Mouse (Mus musculus) right cerebral cortex, adult 18-20 months (tissue): Measurements from ENCODE around the gene Asnsd1.
"Not testable (repeated sequence)": the region's sequence is repeated elsewhere in the genome, so short reads cannot be mapped to it uniquely, and the experiment has no call there.

Source experiments
- DNase-seq: peaks from one replicate; pipeline ENCODE4 v3.0.0; 2022; ENCODE audit warnings: mixed read lengths

The Asnsd1 gene

DNA sequence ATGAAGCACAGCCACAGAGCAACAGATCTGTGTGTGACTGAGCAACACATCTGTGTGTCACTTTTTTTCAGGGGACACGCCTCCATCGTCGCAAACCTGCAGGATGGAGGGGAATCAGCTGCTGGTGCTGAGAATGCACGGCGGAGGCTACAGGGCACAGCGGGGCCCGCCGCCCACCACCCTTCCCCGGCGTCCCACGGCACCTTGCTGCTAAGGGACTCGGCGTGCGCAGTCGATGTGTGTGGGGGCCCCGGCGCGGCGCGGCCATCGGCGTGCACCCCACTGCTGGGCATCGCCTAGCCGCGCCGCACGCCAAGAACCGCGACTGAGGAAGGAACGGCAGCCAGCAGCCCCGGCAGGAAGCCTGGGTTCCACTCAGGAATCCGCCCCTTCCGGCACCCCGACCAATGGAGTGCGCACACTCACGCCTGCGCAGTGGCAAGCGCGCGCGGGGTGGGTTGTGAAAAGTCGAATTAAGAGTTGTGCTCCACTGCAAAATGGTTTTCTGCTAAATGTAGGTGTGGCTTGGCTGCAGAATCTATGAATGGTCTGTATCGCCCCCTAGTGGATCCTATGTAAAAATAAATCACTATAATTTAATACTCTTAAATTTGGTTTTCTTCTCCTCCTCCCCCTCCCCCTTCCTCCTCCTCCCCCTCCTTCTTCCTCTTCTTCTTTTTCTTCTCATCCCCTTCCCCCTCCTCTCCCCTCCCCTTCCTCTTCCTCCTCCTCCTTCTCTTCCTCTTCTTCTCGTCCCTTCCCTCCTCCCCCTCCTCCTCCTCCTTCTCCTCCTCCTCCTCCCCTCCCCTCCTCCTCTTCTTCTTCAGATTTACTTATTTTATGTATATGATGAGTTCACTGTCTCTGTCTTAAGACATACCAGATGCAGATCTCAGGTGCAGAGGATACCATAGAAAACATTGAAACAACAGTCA, at the start of gene Asnsd1, which contains the start of the genes Asdurf and Gm28551:
Gene Asnsd1 (minus strand): TSS at position 426 of the 935 bp plus-strand sequence.
Gene Asdurf (minus strand): TSS at position 293 of the 935 bp plus-strand sequence.
Gene Gm28551 (minus strand): TSS at position 341 of the 935 bp plus-strand sequence.
- peak; percentile 97 for DNase-seq

DNA sequence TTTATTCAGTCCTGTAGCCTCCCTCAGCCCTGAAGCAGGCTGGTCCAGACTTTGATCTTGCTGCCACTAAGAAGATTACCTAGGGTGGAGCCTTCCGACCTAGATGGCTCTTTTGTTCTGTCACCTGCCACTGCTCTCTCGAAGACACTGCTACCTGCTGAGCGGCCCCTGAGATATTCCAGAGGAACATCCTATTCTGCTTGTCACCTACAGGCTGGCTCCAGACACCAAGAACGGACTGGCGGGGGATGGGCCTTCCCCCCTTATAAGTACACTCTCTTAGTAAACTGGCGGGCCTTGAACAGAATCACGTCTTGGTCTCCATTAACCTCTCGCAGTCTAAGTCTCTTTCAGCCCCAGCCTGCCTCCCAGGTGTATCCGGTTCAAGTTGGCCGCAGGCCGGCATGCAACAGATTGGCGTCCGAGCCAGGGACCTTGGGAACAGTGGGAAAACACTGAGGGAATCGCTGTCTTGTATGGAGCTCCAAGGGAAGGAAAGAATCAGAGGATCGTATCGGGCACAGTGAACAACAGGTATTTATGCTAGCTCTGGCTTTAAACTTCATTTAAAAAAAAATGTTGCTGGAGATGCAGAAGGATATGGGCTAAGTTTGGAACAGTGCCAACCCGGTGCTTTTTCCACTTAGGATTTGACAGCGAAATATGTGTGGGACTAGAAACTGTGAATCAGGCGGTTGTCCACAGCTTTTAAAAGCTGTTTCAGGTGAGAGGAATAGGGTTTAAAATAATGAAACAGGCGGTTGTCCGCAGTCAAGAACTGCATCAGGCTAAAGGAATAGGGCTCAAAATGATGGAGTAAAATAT, 41.6 kb upstream of the Asnsd1 start:
- peak; percentile 21 for DNase-seq

DNA sequence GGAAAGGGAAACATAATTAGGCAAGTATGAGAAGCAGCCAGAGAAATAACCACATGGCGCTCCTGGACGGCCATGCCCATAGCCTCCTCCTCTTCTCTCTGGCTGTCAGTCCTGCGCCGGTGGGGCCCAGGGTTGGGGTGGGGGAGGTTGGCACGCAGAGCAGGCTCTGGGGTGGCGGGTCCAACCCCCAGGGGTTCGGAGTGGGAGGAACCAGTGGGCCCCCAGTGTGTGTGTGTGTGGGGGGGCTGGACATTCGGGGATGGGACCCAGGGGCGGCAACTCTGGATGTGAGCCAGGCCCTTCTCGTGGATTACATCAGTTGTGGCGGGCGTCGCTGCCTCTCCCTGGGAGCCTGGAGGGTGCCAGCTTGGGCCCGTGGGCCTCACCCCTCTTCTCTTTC, 36.2 kb upstream of the Asnsd1 start:
- DNase-seq: no peak

DNA sequence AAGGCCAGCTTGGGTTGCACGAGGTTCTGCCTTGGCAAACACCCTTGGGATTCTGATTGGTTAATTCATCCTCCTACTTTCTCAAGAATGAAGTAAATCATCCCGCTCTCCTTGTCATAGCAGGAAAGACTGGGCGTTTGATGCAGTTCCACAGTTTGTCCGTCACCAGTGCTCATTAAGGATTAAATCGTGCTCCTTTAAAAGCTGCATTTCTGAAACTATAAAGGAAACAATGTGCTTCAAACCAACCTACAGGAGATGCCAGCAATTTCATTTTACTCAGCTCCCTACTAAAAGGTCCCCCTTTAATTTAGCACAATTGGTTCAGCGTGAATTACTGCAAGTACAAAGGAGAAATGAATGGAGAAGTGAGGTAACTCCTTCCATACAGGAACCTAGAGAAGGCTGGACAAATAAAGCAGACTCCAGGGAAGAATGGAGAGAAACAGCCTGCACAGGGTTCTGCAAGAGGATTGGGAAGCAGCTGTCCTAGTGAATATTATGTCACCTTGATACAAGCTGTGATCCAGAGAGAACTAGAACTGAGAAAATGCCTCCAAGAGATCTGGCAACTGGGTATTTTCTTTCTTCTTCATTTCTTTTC, 31.6 kb upstream of the Asnsd1 start:
- DNase-seq: no peak

DNA sequence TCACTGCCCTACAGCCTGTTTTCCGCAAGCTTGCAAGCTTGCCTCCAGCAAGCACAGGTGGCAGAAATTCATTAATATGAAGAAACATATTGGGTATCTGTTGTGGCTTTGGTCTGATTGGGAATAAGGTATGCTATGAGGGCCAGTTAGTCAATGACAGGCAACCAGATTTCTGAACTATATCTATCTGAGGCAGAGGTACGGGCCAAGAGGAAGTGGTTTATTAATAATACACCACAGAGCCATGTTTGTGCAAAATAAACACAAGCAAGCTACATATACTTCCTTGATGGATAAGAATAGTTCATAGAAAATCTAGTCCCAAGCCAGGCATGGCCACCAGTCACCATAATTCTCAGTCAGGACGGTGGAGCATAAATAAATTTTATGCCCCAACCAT, 25.2 kb upstream of the Asnsd1 start:
- DNase-seq: no peak

DNA sequence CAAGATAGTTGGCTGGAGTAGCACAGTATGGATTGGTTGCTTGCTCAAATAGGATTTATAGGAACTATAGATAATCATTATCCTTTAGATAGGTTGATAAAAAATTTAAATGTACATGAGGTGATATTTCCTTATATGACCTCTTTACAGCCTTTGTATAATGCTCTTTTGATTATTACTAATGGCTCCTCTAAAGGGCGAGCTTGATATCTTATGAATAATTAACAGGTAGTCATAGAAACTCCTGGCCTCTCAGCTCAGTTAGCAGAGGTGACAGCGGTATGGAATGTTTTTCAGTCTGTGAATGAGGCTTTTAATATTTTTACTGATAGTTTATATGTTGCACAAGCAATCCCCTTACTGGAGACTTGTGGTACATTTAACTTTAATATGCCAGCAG, 23.4 kb upstream of the Asnsd1 start:
- not testable (repeated sequence) for DNase-seq

DNA sequence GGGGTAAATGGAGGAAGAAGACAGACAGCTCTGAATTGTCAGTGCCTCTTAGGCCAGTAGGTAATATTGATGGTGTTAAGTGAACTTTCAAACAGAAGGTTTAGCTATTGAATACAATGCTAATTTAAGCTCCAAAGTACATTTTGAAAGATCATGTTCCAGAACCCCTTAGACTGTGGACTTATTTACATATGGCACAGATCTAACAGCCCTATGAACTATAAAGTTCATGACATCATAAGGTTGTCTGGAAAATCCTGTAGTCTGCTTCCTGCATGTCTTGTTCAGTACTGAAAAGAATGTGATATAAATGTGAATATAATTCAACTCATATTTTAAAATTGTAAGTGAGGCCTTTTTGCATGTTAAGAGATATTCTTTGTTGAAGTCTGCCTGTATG, 6.4 kb upstream of the Asnsd1 start:
- DNase-seq: no peak

DNA sequence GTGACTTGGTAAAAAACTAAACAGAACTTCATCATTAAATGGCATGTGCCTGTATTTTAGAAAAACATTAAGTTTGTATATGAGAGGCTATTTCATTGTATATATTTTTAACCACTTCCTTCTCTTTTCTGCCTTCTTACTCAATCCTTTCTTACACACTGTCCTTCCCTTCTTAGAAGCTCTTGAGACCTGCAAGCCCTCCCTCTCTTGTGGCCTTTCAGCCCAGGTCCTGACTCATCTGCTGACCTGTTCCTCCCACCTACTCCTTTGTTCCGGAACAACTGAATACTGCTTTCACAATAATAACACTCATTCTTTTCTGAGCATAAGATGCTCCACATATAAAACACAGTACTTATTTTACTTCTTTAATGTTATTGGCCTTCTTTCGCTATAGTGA, 11.5 kb downstream of the Asnsd1 start:
- DNase-seq: no peak

DNA sequence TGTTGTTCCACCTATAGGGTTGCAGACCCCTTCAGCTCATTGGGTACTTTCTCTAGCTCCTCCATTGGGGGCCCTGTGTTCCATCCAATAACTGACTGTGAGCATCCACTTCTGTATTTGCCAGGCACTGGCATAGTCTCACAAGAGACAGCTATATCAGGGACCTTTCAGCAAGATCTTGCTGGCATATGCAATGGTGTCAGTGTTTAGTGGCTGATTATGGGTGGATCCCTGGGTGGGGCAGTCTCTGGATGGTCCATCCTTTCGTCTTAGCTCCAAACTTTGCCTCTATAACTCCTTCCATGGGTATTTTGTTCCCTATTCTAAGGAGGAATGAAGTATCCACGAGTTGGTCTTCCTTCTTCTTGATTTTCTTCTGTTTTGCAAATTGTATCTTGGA, 15.1 kb downstream of the Asnsd1 start:
- not testable (repeated sequence) for DNase-seq

DNA sequence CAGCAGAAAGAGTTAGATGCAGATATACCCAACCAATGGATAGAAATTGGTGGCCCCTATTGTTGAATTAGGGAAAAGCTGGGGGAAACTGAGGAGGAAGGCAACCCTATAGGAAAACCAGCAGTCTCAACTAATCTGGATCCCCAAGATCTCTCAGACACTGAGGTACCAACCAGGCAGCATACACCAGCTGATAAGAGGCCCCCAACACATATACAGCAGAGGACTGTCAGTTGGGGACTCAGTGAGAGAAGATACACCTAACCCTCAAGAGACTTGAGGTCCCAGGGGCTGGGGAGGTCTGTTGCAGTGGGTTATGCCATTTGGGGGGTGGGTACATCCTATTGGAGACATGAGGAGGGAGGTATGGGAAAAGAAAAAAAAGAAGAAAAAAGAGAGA, 17.1 kb downstream of the Asnsd1 start:
- no peak for DNase-seq

DNA sequence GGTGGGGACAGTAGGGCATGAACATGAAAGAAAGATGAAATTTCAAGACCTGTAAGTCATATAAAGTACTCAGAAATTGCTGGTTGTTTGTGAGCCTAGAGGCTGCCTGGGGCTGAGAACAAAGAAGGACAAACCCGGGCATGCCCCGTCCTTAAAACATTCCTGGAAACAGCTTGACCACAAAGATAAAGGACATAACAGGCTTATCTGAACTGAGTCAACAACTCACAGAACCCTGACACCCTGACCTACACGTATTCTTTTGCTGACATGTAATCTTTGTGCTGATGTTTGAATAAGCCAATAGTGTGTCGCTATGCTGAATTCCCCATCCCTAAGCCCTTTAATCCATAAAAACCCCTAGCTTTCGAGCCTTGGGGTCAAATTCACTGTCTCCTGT, 19.0 kb downstream of the Asnsd1 start:
- not testable (repeated sequence) for DNase-seq

DNA sequence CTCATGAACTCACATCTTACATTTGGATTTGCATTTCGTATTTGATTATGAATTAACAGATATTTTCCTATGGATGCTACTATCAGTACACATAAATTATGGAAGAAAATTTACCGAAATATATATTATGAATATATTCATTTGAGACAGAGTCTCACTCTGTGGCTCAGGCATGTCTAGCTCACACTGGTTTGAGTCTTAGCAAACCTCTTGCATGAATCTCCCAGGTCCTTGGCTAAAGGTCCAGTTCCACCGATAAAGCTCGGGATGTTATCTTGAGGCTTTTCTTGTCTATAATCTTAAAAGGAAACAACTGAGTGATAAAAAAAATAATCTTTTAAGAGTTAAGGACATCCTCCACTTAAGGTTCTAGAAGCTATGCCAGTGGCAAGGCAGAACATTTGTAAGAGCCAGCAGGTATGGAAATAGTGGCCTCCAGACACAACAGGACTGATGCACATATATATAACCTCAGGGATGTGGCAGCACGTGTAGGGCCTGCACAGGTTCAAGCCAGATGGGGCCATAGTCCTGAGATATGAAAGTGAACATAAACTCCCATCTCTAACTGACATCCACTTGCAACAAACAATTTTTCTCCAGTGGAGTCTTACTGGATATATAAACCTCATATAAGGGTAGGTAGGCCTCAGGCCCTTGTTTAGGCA, 27.6 kb downstream of the Asnsd1 start:
- DNase-seq: no peak

DNA sequence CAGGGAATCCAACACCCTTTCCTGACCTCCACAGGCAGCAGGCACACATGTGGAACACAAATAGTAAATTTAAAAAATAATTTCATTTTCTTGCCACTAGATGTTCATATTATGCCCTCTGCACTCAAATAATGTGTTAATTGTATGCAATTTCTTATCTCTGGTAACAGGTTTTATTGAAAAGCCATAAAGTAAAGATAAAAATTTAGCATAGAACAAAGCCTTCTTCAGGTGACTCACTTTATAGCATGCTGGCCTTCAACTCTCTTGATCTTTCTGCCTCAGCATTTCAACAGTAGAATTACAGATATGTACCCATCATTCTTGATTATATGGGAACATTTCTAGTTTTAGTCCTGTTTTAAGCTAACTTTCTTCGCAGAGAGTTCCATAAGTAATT, 28.3 kb downstream of the Asnsd1 start:
- DNase-seq: no peak

DNA sequence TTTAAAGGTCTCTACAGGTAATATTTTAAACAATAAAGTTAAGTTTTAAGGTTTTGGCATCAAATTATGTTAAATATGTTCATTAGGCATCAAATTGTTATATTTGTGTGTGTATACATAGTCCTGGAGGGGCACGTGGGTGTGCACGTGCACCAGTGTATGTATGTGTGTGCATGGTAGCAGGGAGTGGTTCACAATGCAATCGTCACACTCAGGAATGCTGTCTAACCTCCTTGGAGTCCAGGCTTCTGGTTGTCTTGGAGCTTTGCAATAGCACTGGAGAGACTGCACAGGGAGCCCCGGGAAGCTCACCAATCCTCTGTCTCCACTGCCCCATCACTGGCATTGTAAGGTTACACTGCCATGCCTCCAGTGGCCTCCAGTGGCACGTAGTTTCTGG, 29.3 kb downstream of the Asnsd1 start:
- no peak for DNase-seq

DNA sequence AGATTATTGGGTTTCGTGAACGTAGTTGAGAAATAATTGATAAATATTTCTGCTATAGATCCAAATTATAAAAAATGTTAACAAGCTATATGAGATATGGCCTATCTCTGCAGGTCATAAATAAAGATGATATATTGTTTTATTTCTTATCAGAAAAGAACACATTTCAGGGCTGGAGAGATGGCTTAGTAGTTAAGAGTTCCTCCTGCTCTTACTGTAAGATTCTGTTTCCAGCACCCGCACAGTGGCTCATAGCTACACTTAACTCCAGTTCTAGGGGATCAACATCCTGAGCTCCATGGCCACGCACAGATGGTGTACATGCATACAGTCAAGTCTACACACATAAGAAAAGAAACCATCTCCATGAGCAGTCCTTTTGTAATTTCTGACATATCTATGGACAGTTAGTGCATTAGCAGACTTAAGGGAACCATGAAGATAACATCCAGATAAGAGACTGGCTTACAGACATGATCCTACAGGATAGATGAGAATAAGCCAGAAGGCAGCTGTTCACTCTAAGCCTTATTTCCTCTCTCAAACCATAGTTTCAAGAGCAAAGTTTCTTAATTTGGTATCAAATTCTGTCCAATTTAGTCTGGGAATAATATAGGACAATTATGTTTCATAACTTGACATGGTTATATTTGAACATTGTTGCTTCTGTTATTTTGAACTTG, 30.7 kb downstream of the Asnsd1 start:
- no peak for DNase-seq

DNA sequence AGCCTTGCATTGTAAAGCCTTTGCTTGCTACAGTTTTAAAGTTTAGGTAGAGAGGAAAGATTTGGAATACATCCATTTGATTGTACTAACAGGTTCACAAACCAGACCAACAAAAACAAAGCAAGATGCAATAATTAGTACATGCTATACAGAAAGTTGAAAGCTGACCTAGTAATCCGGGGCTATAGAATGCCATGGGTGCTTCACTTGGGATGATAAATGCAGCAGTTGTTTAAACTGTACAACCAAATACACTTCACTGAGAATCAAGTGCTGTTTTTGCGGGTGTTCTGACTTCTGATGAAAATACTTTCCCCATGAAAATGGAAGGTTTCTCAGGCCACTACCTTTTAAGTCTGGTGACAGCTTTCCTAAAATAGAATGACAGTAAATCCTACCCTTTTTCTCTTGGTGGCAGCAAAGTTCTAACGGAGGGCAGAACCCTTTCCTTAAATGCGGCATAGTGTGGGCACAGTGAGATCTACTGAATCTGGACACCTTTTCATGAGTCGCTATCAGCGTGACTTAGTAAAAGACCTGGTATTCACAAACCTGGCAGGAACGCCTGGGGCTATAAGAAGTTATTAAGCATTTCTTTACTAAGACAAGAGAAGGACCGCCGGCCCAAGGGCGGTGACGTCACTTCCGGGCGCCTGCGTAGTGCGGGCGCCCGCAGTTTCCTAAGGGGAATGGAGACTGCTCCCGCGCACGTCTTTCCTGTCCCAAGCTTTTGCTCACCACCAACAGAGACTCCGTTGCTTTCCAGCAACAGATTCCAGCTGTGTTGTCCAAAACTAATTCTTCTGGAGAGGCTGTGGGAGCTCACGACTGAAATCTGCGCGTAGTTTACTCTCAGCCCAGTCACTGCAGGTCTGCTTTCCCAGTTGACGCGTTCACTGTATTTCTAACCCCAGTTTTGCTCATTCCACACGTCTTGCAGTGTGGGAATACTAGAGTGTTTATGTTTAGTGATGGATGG, 39.3 kb downstream of the Asnsd1 start, which contains the start of gene Osgepl1:
Gene Osgepl1 (plus strand): TSS at position 636 of the 979 bp plus-strand sequence.
- DNase-seq: peak; percentile 88

DNA sequence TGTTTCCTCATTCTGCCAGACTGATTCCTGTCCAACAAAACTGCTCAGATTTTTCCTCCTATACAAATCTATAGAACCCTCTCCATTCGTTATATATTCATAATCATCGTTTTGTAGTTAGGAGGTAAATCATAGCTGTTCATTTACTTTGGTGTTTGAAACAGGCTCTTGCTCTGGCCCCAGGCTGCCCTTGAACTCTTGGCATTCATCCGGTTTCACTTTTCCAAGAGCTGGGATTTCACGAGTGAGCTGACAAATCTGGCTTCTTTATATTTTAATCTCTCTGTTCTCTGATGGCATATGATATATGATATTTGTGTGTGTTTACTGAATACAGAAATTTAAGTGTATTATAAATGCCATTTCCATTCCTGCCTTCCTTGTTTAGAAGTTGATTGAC, 52.0 kb downstream of the Asnsd1 start:
- DNase-seq: no peak

DNA sequence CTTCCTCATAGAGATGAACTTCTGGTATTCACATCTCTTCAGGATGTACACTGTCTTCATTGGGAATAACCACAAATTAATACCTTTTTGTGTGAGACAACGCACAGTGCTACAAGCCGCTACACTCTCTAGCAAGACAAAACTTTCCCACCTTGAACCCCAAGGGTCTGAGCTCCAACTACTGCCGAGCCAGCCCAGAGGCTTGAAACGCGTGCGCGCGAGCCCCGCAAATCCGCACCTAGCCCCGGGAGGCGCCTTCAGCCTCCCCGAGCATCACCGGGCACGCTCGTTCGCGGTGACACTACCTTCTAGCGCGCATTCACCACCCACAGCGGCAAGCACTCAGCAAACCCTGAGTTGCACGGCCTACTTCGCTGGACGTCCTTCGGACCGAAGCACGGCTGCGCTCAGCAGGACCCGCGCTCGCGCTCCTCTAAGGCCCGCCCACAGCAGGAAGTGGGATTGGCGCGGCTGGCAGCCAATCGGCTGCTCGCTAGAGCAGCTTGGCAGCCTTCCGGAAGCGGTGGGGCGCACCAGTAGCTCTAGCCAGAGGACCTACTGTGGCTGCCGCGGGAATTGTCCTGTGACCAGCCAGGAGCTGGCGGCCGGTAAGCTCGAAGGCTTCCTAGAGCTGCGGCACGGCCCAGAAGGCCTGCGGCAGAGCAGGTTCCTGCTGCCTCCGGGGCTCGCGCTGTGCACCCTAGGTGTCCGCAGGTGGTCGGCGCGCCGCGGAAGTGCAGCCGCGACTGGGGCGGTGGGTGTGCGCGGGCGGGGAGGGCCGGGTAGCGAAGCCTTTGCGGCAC, 55.8 kb downstream of the Asnsd1 start, which contains the start of the genes Pms1, Ormdl1 and Gm28778:
Gene Pms1 (minus strand): TSS at position 438 of the 803 bp plus-strand sequence.
Gene Ormdl1 (plus strand): TSS at position 515 of the 803 bp plus-strand sequence.
Gene Gm28778 (plus strand): TSS at position 531 of the 803 bp plus-strand sequence.
- DNase-seq: peak; percentile 96
